Mouse (Mus musculus) stomach, embryonic 15.5 days (tissue): Measurements from ENCODE around the gene Nagpa. TPM values are rescaled to one million over a fixed set of nuclear protein-coding genes. Genes with fewer than 3 reads are reported as not detected.
"Not testable (repeated sequence)": the region's sequence is repeated elsewhere in the genome, so short reads cannot be mapped to it uniquely, and the experiment has no call there.

Source experiments
- ATAC-seq: fragments of 200-750 bp; cut with Nextera tagmentation; 2 replicates; pipeline ENCODE4 v1.8.0; 2017; ENCODE audit warnings: low read depth, moderate number of reproducible peaks, moderate TSS enrichment; ENCODE audit not compliant: insufficient read depth, low FRiP score
- H3K27ac ChIP-seq: fragments of 300-500 bp; sonication (generic); 2 replicates; pipeline ENCODE4 v1.5.1; 2015; ENCODE audit warnings: mild to moderate bottlenecking, inconsistent platforms
- H3K27me3 ChIP-seq: fragments of 300-500 bp; sonication (generic); replicated peaks from 2 replicates; pipeline ENCODE4 v1.6.1; 2015; ENCODE audit warnings: inconsistent platforms
- H3K36me3 ChIP-seq: fragments of 300-500 bp; sonication (generic); 2 replicates; pipeline ENCODE4 v1.6.1; 2015; ENCODE audit warnings: inconsistent platforms
- H3K4me1 ChIP-seq: fragments of 300-500 bp; sonication (generic); 2 replicates; pipeline ENCODE4 v1.6.1; 2015; ENCODE audit warnings: inconsistent platforms
- H3K4me2 ChIP-seq: fragments of 300-500 bp; sonication (generic); 2 replicates; pipeline ENCODE4 v1.6.1; 2015; ENCODE audit warnings: mild to moderate bottlenecking, inconsistent platforms
- H3K4me3 ChIP-seq: fragments of 300-500 bp; sonication (generic); replicated peaks from 2 replicates; pipeline ENCODE4 v1.5.1; 2015; ENCODE audit warnings: inconsistent platforms
- H3K9ac ChIP-seq: fragments of 300-500 bp; sonication (generic); 2 replicates; pipeline ENCODE4 v1.6.1; 2015; ENCODE audit warnings: inconsistent platforms
- H3K9me3 ChIP-seq: fragments of 300-500 bp; sonication (generic); 2 replicates; pipeline ENCODE4 v1.6.1; 2016; ENCODE audit warnings: inconsistent platforms
- WGBS: fragments of 180-500 bp; shearing (Covaris S2); methylation state at CpG from one replicate; pipeline ENCODE4 v1.1.7; 2015; 5-methylcytosine and 5-hydroxymethylcytosine counted together
- polyA plus RNA-seq: library from polyadenylated mRNA; unstranded; fragments of >200 nt; fragmentation: Nextera tagmentation; extraction: Ambion mirVana; gene quantifications from 2 replicates; pipeline ENCODE4 v1.2.1, GENCODE M21; 2015

Gene Nagpa
- 21.1 and 22.1 TPM in 2 replicates for polyA plus RNA-seq

DNA sequence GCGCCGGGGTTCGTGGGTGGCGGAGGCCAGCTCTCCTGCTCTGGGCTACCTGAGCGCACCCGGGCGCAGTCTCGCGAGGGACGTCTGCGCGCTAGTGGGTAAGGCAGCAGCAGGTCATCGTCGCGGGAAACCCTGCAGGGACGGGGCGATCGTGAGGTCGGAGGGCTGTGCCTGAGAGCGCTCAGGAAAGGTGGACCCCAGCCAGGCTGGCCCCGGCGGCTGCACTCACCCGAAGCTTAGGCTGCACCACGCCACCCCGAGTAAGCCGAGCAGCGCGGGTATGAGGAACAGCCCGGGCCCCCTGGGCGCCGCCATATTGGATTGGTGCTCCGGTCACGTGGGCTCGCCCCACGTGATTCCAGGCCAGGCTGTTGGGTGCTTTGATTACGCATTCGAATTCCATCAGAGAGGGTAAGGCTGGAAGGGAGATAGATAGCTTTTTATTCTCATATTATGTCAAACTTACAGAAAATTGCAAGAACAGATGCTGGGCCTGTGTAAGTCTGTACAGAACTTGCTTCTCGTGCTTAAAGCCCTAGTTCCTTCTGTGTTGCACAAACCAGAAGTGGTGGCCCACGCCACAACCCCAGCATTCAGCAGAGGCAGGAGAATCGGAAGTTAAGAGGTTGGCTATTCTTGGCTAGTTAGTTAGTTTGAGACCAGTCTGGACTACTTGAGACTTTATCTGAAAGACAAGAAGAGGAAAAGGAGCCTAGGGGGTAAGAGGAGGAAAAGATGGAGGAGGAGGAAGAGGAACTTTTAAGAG is at the start of gene Nagpa:
Gene Nagpa (minus strand): TSS at position 345 of the 766 bp plus-strand sequence.
- H3K9ac ChIP-seq: peak within 1 kb of the TSS; percentile 26
- 0 out of 2 replicates have a peak within 1 kb of the TSS, but pooled peaks have one; percentile 0 for H3K27ac ChIP-seq
- H3K4me1 ChIP-seq: 0 out of 2 replicates have a peak, but pooled peaks cover 7% of the 10 kb centered on the region
- 4% methylated on average over 39 of the region's 40 CpGs for WGBS
- peak within 1 kb of the TSS; percentile 89 for H3K4me3 ChIP-seq
- peak; percentile 75; the same call in 1 of the 2 replicates for ATAC-seq
- no peaks in the 10 kb centered on the region for H3K9me3 ChIP-seq
- H3K27me3 ChIP-seq: no peaks in the 10 kb centered on the region
- H3K4me2 ChIP-seq: peak within 1 kb of the TSS; percentile 98
- 0 out of 2 replicates have a peak, but pooled peaks cover 2% of the 10 kb centered on the region for H3K36me3 ChIP-seq

DNA sequence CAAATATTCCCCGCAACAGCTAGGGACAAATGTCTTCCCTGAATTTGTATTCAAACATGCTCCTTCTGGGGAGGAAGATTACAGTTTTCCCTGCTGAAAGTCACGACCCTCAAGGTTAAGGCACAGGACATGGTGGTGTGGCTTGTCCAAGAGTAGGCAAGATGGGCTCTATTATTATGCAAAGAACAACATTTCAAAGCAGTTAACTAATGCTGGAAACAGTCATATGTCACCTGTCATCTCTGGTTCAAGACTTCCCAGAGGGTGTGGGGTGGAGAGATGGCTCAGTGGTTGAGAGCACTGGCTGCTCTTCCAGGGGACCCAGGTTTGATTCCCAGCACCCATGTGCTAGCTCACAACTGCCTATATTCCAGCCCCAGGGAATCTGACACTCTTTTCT is 48.4 kb upstream of the Nagpa start:
- ATAC-seq: no peak
- Histone ChIP-seq H3K9me3 (no peaks in the 10 kb centered on the region), H3K9ac (no peak overlapping the region), H3K27me3 (no peaks in the 10 kb centered on the region), H3K4me3 (no peak overlapping the region), H3K36me3 (peaks cover 22% of the 10 kb centered on the region), H3K4me2 (no peak overlapping the region), H3K27ac (no peak overlapping the region), H3K4me1 (peaks cover 16% of the 10 kb centered on the region)
- 85% methylated on average over 2 of the region's 2 CpGs for WGBS

- no peak for ATAC-seq
- Histone ChIP-seq H3K4me3 (no peak overlapping the region), H3K9me3 (no peaks in the 10 kb centered on the region), H3K27me3 (no peaks in the 10 kb centered on the region), H3K9ac (no peak overlapping the region), H3K27ac (no peak overlapping the region), H3K4me2 (no peak overlapping the region), H3K36me3 (peaks cover 22% of the 10 kb centered on the region), H3K4me1 (peaks cover 16% of the 10 kb centered on the region)
- WGBS: 75% methylated on average over 3 of the region's 3 CpGs
These were observed 47.1 kb upstream of the Nagpa start for GRCm38 (mm10) chr16:5250891-5251290.

- H3K27me3 ChIP-seq: no peaks in the 10 kb centered on the region
- H3K9ac ChIP-seq: no peak overlapping the region
- H3K27ac ChIP-seq: no peak overlapping the region
- ATAC-seq: peak; percentile 70; the same call in 1 of the 2 replicates
- no peak overlapping the region for H3K4me2 ChIP-seq
- H3K9me3 ChIP-seq: no peaks in the 10 kb centered on the region
- H3K36me3 ChIP-seq: peaks cover 69% of the 10 kb centered on the region
- H3K4me3 ChIP-seq: no peak overlapping the region
- no peaks in the 10 kb centered on the region for H3K4me1 ChIP-seq
- 34% methylated on average over 7 of the region's 7 CpGs for WGBS
These were observed 40.6 kb upstream of the Nagpa start for GRCm38 (mm10) chr16:5244411-5244810.

DNA sequence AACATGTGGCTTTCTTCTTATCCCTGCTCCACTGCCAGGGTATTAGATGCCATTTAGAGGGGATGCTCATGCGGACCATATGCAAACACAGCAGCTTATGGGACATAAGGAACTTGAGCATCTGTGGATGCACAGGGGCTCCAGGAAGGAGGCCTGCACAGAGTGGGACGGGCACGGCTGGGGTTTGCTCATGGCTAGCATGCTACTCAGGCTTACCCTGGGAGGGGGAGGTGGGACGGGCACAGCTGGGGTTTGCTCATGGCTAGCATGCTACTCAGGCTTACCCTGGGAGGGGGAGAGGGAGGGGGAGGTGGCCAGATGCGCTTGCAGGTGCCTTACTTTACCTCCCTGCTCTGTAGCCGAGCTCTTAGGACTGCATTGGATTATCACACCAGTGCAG is 39.1 kb upstream of the Nagpa start:
- 90% methylated on average over 6 of the region's 6 CpGs for WGBS
- Histone ChIP-seq H3K9ac (no peak overlapping the region), H3K36me3 (peaks cover 63% of the 10 kb centered on the region), H3K9me3 (no peaks in the 10 kb centered on the region), H3K27ac (no peak overlapping the region), H3K27me3 (no peaks in the 10 kb centered on the region), H3K4me1 (no peaks in the 10 kb centered on the region), H3K4me2 (no peak overlapping the region), H3K4me3 (no peak overlapping the region)
- ATAC-seq: no peak

- no peak overlapping the region for H3K9ac ChIP-seq
- ATAC-seq: no peak
- H3K36me3 ChIP-seq: peaks cover 58% of the 10 kb centered on the region
- 86% methylated on average over 4 of the region's 4 CpGs for WGBS
- H3K4me1 ChIP-seq: no peaks in the 10 kb centered on the region
- H3K27ac ChIP-seq: no peak overlapping the region
- no peaks in the 10 kb centered on the region for H3K27me3 ChIP-seq
- H3K4me3 ChIP-seq: no peak overlapping the region
- no peak overlapping the region for H3K4me2 ChIP-seq
- H3K9me3 ChIP-seq: no peaks in the 10 kb centered on the region
These were observed 38.5 kb upstream of the Nagpa start for GRCm38 (mm10) chr16:5242355-5242754.

GRCm38 (mm10) chr16:5233418-5234313 is 29.9 kb upstream of the Nagpa start, which contains the start of gene Alg1:
Alg1 (plus strand) TSS chr16:5233621.
- Histone ChIP-seq H3K36me3 (0 out of 2 replicates have a peak, but pooled peaks cover 5% of the 10 kb centered on the region), H3K4me1 (peaks cover 7% of the 10 kb centered on the region), H3K27ac (no peak within 1 kb of the TSS), H3K27me3 (no peaks in the 10 kb centered on the region), H3K9me3 (no peaks in the 10 kb centered on the region), H3K4me2 (peak within 1 kb of the TSS; percentile 80), H3K4me3 (peak within 1 kb of the TSS; percentile 94), H3K9ac (peak within 1 kb of the TSS; percentile 79; the same call in 1 of the 2 replicates)
- WGBS: 2% methylated on average over 47 of the region's 47 CpGs
- peak; percentile 95 for ATAC-seq

- WGBS: 69% methylated on average over 4 of the region's 4 CpGs
- peak; percentile 6; the same call in 1 of the 2 replicates for ATAC-seq
- H3K9me3 ChIP-seq: no peaks in the 10 kb centered on the region
- H3K27me3 ChIP-seq: no peaks in the 10 kb centered on the region
- H3K4me1 ChIP-seq: peaks cover 7% of the 10 kb centered on the region
- no peak overlapping the region for H3K27ac ChIP-seq
- H3K4me3 ChIP-seq: peak overlapping the region; percentile 94
- no peaks in the 10 kb centered on the region for H3K36me3 ChIP-seq
- H3K9ac ChIP-seq: no peak overlapping the region
- peak overlapping the region; percentile 80 for H3K4me2 ChIP-seq
These were observed 29.2 kb upstream of the Nagpa start for GRCm38 (mm10) chr16:5232982-5233381.

DNA sequence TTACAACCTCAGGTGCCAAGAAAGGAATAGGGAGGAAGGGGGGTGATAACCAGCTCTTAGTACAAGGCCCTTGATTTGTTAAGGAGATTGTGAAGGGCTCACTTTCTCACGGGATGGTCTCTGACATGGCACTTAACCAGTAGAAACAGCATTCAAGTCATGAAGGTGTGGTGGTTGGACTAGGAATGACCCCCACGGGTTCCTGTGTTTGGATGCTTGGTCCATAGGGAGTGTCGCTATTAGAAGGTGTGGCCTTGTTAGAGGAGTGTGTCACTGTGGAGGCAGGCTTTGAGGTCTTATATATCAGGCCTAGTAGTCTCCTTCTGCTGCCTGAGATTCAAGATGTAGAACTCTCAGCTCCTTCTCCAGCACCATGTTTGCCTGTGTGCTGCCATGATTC is 24.3 kb upstream of the Nagpa start:
- not testable (repeated sequence) for H3K4me1 ChIP-seq, H3K36me3 ChIP-seq, H3K4me3 ChIP-seq, ATAC-seq, H3K4me2 ChIP-seq, H3K27ac ChIP-seq, H3K9me3 ChIP-seq, H3K27me3 ChIP-seq, H3K9ac ChIP-seq
- WGBS: 63% methylated on average over 3 of the region's 3 CpGs

DNA sequence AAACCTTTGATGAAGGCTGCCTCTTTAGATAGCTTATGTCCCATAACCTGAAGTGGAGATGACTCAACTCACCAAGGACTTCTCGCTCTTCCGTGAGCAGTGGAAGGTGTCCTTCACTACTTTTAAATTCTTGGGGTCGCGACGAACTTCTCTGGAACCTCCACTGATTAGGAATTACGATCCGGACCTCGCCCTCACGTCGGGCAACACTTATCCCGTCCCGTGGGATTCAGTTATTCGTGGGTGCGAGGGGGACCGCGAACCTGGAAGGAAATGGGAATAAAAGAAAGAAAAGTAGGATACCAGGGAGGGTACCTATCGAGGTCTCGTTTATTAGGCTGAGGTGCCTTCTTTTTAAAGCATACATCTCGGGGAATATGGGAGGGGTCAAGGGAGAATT is 23.7 kb upstream of the Nagpa start:
- not testable (repeated sequence) for ATAC-seq, H3K4me3 ChIP-seq, H3K4me2 ChIP-seq, H3K27me3 ChIP-seq, H3K27ac ChIP-seq, H3K4me1 ChIP-seq, H3K36me3 ChIP-seq, H3K9me3 ChIP-seq, H3K9ac ChIP-seq
- 78% methylated on average over 19 of the region's 19 CpGs for WGBS

- not testable (repeated sequence) for H3K36me3 ChIP-seq, ATAC-seq, H3K4me2 ChIP-seq, H3K9me3 ChIP-seq, H3K4me3 ChIP-seq, H3K27ac ChIP-seq, H3K9ac ChIP-seq, H3K4me1 ChIP-seq, H3K27me3 ChIP-seq
- 5% methylated on average over 1 of the region's 1 CpGs for WGBS
These were observed 22.7 kb upstream of the Nagpa start for GRCm38 (mm10) chr16:5226534-5226933.

- no peaks in the 10 kb centered on the region for H3K4me1 ChIP-seq
- no peak within 1 kb of the TSS for H3K9ac ChIP-seq
- H3K27ac ChIP-seq: no peak within 1 kb of the TSS; the same call in 1 of the 2 replicates
- H3K36me3 ChIP-seq: no peaks in the 10 kb centered on the region
- no peaks in the 10 kb centered on the region for H3K9me3 ChIP-seq
- H3K4me2 ChIP-seq: no peak within 1 kb of the TSS
- H3K4me3 ChIP-seq: no peak within 1 kb of the TSS
- WGBS: 49% methylated on average over 6 of the region's 6 CpGs
- peak; percentile 50 for ATAC-seq
- no peaks in the 10 kb centered on the region for H3K27me3 ChIP-seq
These were observed 18.3 kb upstream of the Nagpa start, which contains the start of gene AU021092 for GRCm38 (mm10) chr16:5222140-5222539. AU021092 (minus strand) TSS chr16:5222299.
